18 mouse cellular contexts compared by ENCODE assay signal in the genomic region with DNA sequence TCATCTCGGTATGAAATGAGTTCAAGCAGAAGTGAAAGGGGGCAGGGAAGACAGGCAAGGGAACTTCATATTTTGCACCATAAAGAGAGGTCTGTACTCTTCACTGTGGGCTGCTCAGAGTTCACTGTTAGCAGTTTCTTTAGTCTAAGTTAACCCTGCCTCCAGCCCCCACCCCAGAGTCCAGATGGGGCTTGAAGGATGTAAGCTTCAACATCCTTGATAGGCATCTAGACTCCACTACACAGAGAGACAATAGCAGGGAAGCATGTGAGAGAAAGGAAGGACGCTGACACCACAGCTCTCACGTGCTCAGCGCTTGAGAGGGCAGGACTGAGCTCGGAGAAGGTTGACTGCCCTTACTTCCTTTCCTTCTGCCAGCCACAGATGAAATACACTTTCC. TPM values are rescaled to one million over a fixed set of nuclear protein-coding genes. Genes with fewer than 3 reads are reported as not detected.
DNase-seq lines count a peak whose midpoint lies in the region; ATAC-seq and TF ChIP-seq lines count a peak whose summit lies in the region.
"Had no signal": no experiment of that assay in that cellular context is flagged by ENCODE, and none has a peak within 500 bp of the region (broad histone marks: within the 10 kb centered on the region; RNA-seq: fewer than 3 reads in every experiment).

No protein-coding gene starts in this region.

- H3K27ac ChIP-seq in embryonic facial prominence, embryonic 14.5 days (replicated peaks; ENCODE audit: low read depth, low read length), result no peak overlapping the region
- no peak overlapping the region for H3K27ac ChIP-seq in embryonic facial prominence, embryonic 10.5 days (replicated peaks)
- peak overlapping the region; percentile 68; the same call in 1 of the 2 replicates for H3K27ac ChIP-seq in CH12.LX (ENCODE audit: insufficient read depth, low read depth)
- H3K27ac ChIP-seq in forebrain, embryonic 10.5 days, result no peak overlapping the region
- H3K27ac ChIP-seq: embryonic facial prominence, embryonic 13.5 days; heart, embryonic 13.5 days; hindbrain, postnatal 0 days; layer of hippocampus, adult 2 months; limb, embryonic 15.5 days had no signal

- no peak for ATAC-seq in embryonic facial prominence, embryonic 14.5 days (ENCODE audit: low read depth)
- ATAC-seq: hindbrain, postnatal 0 days had no signal

- H3K4me1 ChIP-seq in embryonic facial prominence, embryonic 14.5 days (ENCODE audit: control insufficient read depth, insufficient read depth, low read length), result no peaks in the 10 kb centered on the region
- H3K4me1 ChIP-seq in embryonic facial prominence, embryonic 10.5 days, result no peaks in the 10 kb centered on the region
- peaks cover 18 to 57% of the 10 kb centered on the region in 2 experiments for H3K4me1 ChIP-seq in CH12.LX (ENCODE audit: control insufficient read depth in 1 of 2, insufficient read depth in 2 of 2)
- no peaks in the 10 kb centered on the region for H3K4me1 ChIP-seq in forebrain, embryonic 10.5 days
- H3K4me1 ChIP-seq: embryonic facial prominence, embryonic 13.5 days; heart, embryonic 13.5 days; limb, embryonic 15.5 days had no signal

- H3K9me3 ChIP-seq in embryonic facial prominence, embryonic 14.5 days (ENCODE audit: control insufficient read depth, low read length), result no peaks in the 10 kb centered on the region
- H3K9me3 ChIP-seq in embryonic facial prominence, embryonic 10.5 days, result no peaks in the 10 kb centered on the region
- no peaks in the 10 kb centered on the region for H3K9me3 ChIP-seq in CH12.LX (replicated peaks; ENCODE audit: low read length)
- no peaks in the 10 kb centered on the region for H3K9me3 ChIP-seq in forebrain, embryonic 10.5 days
- H3K9me3 ChIP-seq: embryonic facial prominence, embryonic 13.5 days; heart, embryonic 13.5 days; limb, embryonic 15.5 days had no signal

- TF ChIP-seq CTCF in CH12.LX (conservative IDR thresholded peaks at IDR 0.05 in 1 of 2, IDR thresholded peaks at IDR 0.05 in 1 of 2; ENCODE audit: low read depth in 2 of 2, low read length in 2 of 2), result no peak

- H3K4me2 ChIP-seq in embryonic facial prominence, embryonic 14.5 days (ENCODE audit: low read depth, low read length), result no peak overlapping the region
- H3K4me2 ChIP-seq in CH12.LX (ENCODE audit: insufficient read depth, low read depth, poor library complexity, severe bottlenecking), result peak overlapping the region; percentile 82
- H3K4me2 ChIP-seq: embryonic facial prominence, embryonic 13.5 days; heart, embryonic 13.5 days; limb, embryonic 15.5 days had no signal

- H3K27me3 ChIP-seq in embryonic facial prominence, embryonic 14.5 days (replicated peaks; ENCODE audit: control insufficient read depth, insufficient read depth, low read length), result no peaks in the 10 kb centered on the region
- no peaks in the 10 kb centered on the region for H3K27me3 ChIP-seq in embryonic facial prominence, embryonic 10.5 days (replicated peaks; ENCODE audit: low read depth, poor library complexity, severe bottlenecking)
- no peaks in the 10 kb centered on the region for H3K27me3 ChIP-seq in CH12.LX (replicated peaks)
- no peaks in the 10 kb centered on the region for H3K27me3 ChIP-seq in forebrain, embryonic 10.5 days (ENCODE audit: poor library complexity, severe bottlenecking)
- H3K27me3 ChIP-seq: embryonic facial prominence, embryonic 13.5 days; heart, embryonic 13.5 days; limb, embryonic 15.5 days had no signal

- H3K36me3 ChIP-seq in embryonic facial prominence, embryonic 14.5 days (ENCODE audit: control insufficient read depth, insufficient read depth, low read length), result no peaks in the 10 kb centered on the region
- no peaks in the 10 kb centered on the region for H3K36me3 ChIP-seq in embryonic facial prominence, embryonic 10.5 days (replicated peaks)
- peaks cover 0 to 3% of the 10 kb centered on the region in 2 experiments for H3K36me3 ChIP-seq in CH12.LX (replicated peaks in 1 of 2; ENCODE audit: control insufficient read depth in 1 of 2, insufficient read depth in 1 of 2, low read length in 1 of 2)
- H3K36me3 ChIP-seq in forebrain, embryonic 10.5 days (replicated peaks), result no peaks in the 10 kb centered on the region
- H3K36me3 ChIP-seq: embryonic facial prominence, embryonic 13.5 days; heart, embryonic 13.5 days; limb, embryonic 15.5 days had no signal

- no peak overlapping the region for H3K9ac ChIP-seq in embryonic facial prominence, embryonic 14.5 days (ENCODE audit: low read depth, low read length)
- H3K9ac ChIP-seq in CH12.LX (ENCODE audit: insufficient read depth, low read depth), result no peak overlapping the region
- H3K9ac ChIP-seq: embryonic facial prominence, embryonic 13.5 days; heart, embryonic 13.5 days; limb, embryonic 15.5 days had no signal

- H3K79me2 ChIP-seq in CH12.LX (replicated peaks; ENCODE audit: control insufficient read depth, extremely low read depth, insufficient read depth, poor library complexity, severe bottlenecking), result no peaks in the 10 kb centered on the region

- peak; percentile 4 for DNase-seq in embryonic facial prominence, embryonic 14.5 days (ENCODE audit: low spot score)
- no peak for DNase-seq in embryonic facial prominence, embryonic 10.5 days (ENCODE audit: low spot score)
- DNase-seq in CH12.LX (ENCODE audit: extremely low read depth), result peak; percentile 77
- peak; percentile 10 to 27 for DNase-seq in lung, postnatal 4 days
- peak; percentile 86 to 87 for DNase-seq in spleen, postnatal 36 days (ENCODE audit: low spot score in 2 of 2)
- DNase-seq in forebrain, embryonic 10.5 days (ENCODE audit: extremely low spot score, low spot score), result no peak
- no peak for DNase-seq in layer of hippocampus, adult 9-10 months (ENCODE audit: low spot score)
- no peak for DNase-seq in layer of hippocampus, adult 11-12 months (ENCODE audit: low spot score)
- DNase-seq: adrenal gland, postnatal 14 days; cerebellum, adult 18-20 months had no signal

- H3K4me3 ChIP-seq in embryonic facial prominence, embryonic 14.5 days (ENCODE audit: low read depth, low read length), result no peak overlapping the region
- no peak overlapping the region for H3K4me3 ChIP-seq in embryonic facial prominence, embryonic 10.5 days
- H3K4me3 ChIP-seq in CH12.LX (replicated peaks in 1 of 3; ENCODE audit: low read depth in 2 of 3, low read length in 2 of 3, poor library complexity in 1 of 3), result no peak overlapping the region
- H3K4me3 ChIP-seq in forebrain, embryonic 10.5 days, result no peak overlapping the region
- H3K4me3 ChIP-seq: embryonic facial prominence, embryonic 13.5 days; heart, embryonic 13.5 days; layer of hippocampus, adult 2 months; limb, embryonic 15.5 days; myocyte had no signal

- peak; percentile 28; the same call in 1 of the 2 replicates for TF ChIP-seq EP300 in CH12.LX (IDR thresholded peaks at IDR 0.05; ENCODE audit: low read length)

- peak; percentile 28; the same call in 1 of the 2 replicates for TF ChIP-seq POLR2A in CH12.LX (IDR thresholded peaks at IDR 0.05; ENCODE audit: low read depth, low read length)

- no peak for TF ChIP-seq RAD21 in CH12.LX (IDR thresholded peaks at IDR 0.05; ENCODE audit: low read depth, low read length)

- in situ Hi-C loops in CH12.LX (cut with MboI; ENCODE audit: low pct_ligation_motif_present, low pct_unique_long_range_greater_than_20kb, low sequenced_read_pairs), result no loop called here

- 60% methylated on average over 5 of the region's 5 CpGs for WGBS in embryonic facial prominence, embryonic 14.5 days
- 75% methylated on average over 5 of the region's 5 CpGs for WGBS in embryonic facial prominence, embryonic 10.5 days
- WGBS in forebrain, embryonic 10.5 days, result 75% methylated on average over 5 of the region's 5 CpGs

- dilution Hi-C loops in CH12.LX (cut with MboI; ENCODE audit: extremely low pct_ligation_motif_present, extremely low pct_unique_long_range_greater_than_20kb, low sequenced_read_pairs), result no loop called here

TF ChIP-seq in CH12.LX, 34 proteins besides CTCF, POLR2A, EP300 and RAD21 (continues in another document):
- TF ChIP-seq MAX (IDR thresholded peaks at IDR 0.05; ENCODE audit: low read length) (peak; percentile 38; the same call in 1 of the 2 replicates), BHLHE40 (IDR thresholded peaks at IDR 0.05; ENCODE audit: low read depth, low read length) (peak; percentile 97), POLR2AphosphoS2 (IDR thresholded peaks at IDR 0.05; ENCODE audit: low read depth, low read length) (no peak), TBP (conservative IDR thresholded peaks at IDR 0.05; ENCODE audit: low read depth, low read length) (peak; percentile 97), JUND (conservative IDR thresholded peaks at IDR 0.05; ENCODE audit: low read depth, low read length) (no peak), IRF4 (IDR thresholded peaks at IDR 0.05; ENCODE audit: low read depth, low read length) (no peak), NRF1 (IDR thresholded peaks at IDR 0.05; ENCODE audit: low read depth, low read length) (no peak), KAT2A (IDR thresholded peaks at IDR 0.05; ENCODE audit: insufficient replicate concordance, low read length) (no peak), MYC (IDR thresholded peaks at IDR 0.05; ENCODE audit: low read depth, low read length) (0 out of 2 replicates have a peak, but pooled peaks have one; percentile 24)

RNA-seq across cellular contexts. Expression of a gene that starts 25.1 kb away (rescaled TPM):
- polyA plus RNA-seq in embryonic facial prominence, embryonic 14.5 days (2014; fragmentation: Nextera tagmentation; extraction: Ambion mirVana), result 0.11 and 0.69 TPM in 2 replicates
- not detected in 2 replicates for polyA plus RNA-seq in embryonic facial prominence, embryonic 10.5 days (2016; fragmentation: Nextera tagmentation; extraction: Ambion mirVana)
- total RNA-seq in CH12.LX (2012; rRNA removed) (17.6 and 20.6 TPM in 2 replicates), CH12.LX (2014; rRNA removed) (45.2 and 47.1 TPM in 2 replicates)
- polyA plus RNA-seq in CH12.LX (2012; ENCODE audit: insufficient read length, low read depth), result 50.1 and 54.9 TPM in 2 replicates
- not detected in 2 replicates for polyA plus RNA-seq in forebrain, embryonic 10.5 days (2016; fragmentation: Nextera tagmentation; extraction: Ambion mirVana)
- polyA plus RNA-seq: hindbrain, postnatal 0 days; myocyte; testis, adult 2 months had no signal

RNA-seq across cellular contexts. Expression of a gene that starts 34.3 kb away (rescaled TPM):
- polyA plus RNA-seq in embryonic facial prominence, embryonic 14.5 days (2014; fragmentation: Nextera tagmentation; extraction: Ambion mirVana), result not detected in 2 replicates
- not detected in 2 replicates for polyA plus RNA-seq in embryonic facial prominence, embryonic 10.5 days (2016; fragmentation: Nextera tagmentation; extraction: Ambion mirVana)
- total RNA-seq in CH12.LX (2012; rRNA removed), result 3.8 and 5.5 TPM in 2 replicates
- 18.5 and 19.2 TPM in 2 replicates for total RNA-seq in CH12.LX (2014; rRNA removed)
- 16.9 and 20.7 TPM in 2 replicates for polyA plus RNA-seq in CH12.LX (2012; ENCODE audit: insufficient read length, low read depth)
- polyA plus RNA-seq in forebrain, embryonic 10.5 days (2016; fragmentation: Nextera tagmentation; extraction: Ambion mirVana), result not detected in 2 replicates
- total RNA-seq: adrenal gland, postnatal 14 days; hindbrain, postnatal 0 days; layer of hippocampus, adult 2 months had no signal
- polyA plus RNA-seq: embryonic facial prominence, embryonic 13.5 days; frontal cortex, adult 2 months; heart, embryonic 13.5 days; hindbrain, postnatal 0 days; limb, embryonic 15.5 days; myocyte; testis, adult 2 months had no signal

RNA-seq across cellular contexts. Expression of a gene that starts 43.6 kb away (rescaled TPM):
- polyA plus RNA-seq in embryonic facial prominence, embryonic 14.5 days (2014; fragmentation: Nextera tagmentation; extraction: Ambion mirVana), result 0.35 TPM in 1 of 2 replicates, not detected in the other
- not detected in 2 replicates for polyA plus RNA-seq in embryonic facial prominence, embryonic 10.5 days (2016; fragmentation: Nextera tagmentation; extraction: Ambion mirVana)
- 0.13 and 0.17 TPM in 2 replicates for total RNA-seq in CH12.LX (2012; rRNA removed)
- total RNA-seq in CH12.LX (2014; rRNA removed), result 0.11 and 0.15 TPM in 2 replicates
- polyA plus RNA-seq in CH12.LX (2012; ENCODE audit: insufficient read length, low read depth), result 0.11 TPM in 1 of 2 replicates, not detected in the other
- polyA plus RNA-seq in forebrain, embryonic 10.5 days (2016; fragmentation: Nextera tagmentation; extraction: Ambion mirVana), result not detected in 2 replicates
- total RNA-seq: hindbrain, postnatal 0 days; layer of hippocampus, adult 2 months had no signal
- polyA plus RNA-seq: frontal cortex, adult 2 months; heart, embryonic 13.5 days; myocyte had no signal

Comparison
In these comparisons a context has a peak if more than half of its experiments do, and no peak if none do; other contexts are left out.
1. DNase-seq: peak in embryonic facial prominence, embryonic 14.5 days (single experiment), CH12.LX (single experiment), lung, postnatal 4 days (2 of 2) and spleen, postnatal 36 days (2 of 2); none in embryonic facial prominence, embryonic 10.5 days (single experiment), forebrain, embryonic 10.5 days (single experiment), layer of hippocampus, adult 9-10 months (single experiment) and layer of hippocampus, adult 11-12 months (single experiment).
2. RNA of a gene that starts 25.1 kb away (polyA plus RNA-seq): 50.1 to 54.9 TPM in CH12.LX; 0.11 to 0.69 TPM in embryonic facial prominence, embryonic 14.5 days, not detected in embryonic facial prominence, embryonic 10.5 days and not detected in forebrain, embryonic 10.5 days; every median in the first group is over 10 times any median in the second.
3. RNA of a gene that starts 34.3 kb away (polyA plus RNA-seq): 16.9 to 20.7 TPM in CH12.LX; not detected in embryonic facial prominence, embryonic 14.5 days, not detected in embryonic facial prominence, embryonic 10.5 days and not detected in forebrain, embryonic 10.5 days; every median in the first group is over 10 times any median in the second.